Mouse (Mus musculus) lung, embryonic 14.5 days (tissue): ENCODE results near the gene Apbb1ip. TPM values are rescaled to one million over a fixed set of nuclear protein-coding genes. Genes with fewer than 3 reads are reported as not detected.

Experiments used
- ATAC-seq: fragments of 200-750 bp; cut with Nextera tagmentation; 2 replicates; pipeline ENCODE4 v1.8.0; 2017; ENCODE audit warnings: mild to moderate bottlenecking, moderate TSS enrichment, moderate library complexity; ENCODE audit not compliant: insufficient read depth
- DNase-seq: peaks from one replicate; pipeline ENCODE4 v3.0.0-alpha.2; 2015
- H3K27ac ChIP-seq: fragments of 300-500 bp; sonication (generic); 2 replicates; pipeline ENCODE4 v1.5.1; 2014; ENCODE audit warnings: low read depth, mild to moderate bottlenecking, moderate library complexity
- H3K27me3 ChIP-seq: fragments of 300-500 bp; sonication (generic); 2 replicates; pipeline ENCODE4 v1.6.1; 2014; ENCODE audit warnings: low read length, control low read depth; ENCODE audit not compliant: insufficient read depth
- H3K36me3 ChIP-seq: fragments of 300-500 bp; sonication (generic); 2 replicates; pipeline ENCODE4 v1.6.1; 2014; ENCODE audit warnings: control low read depth; ENCODE audit not compliant: insufficient read depth
- H3K4me1 ChIP-seq: fragments of 300-500 bp; sonication (generic); 2 replicates; pipeline ENCODE4 v1.6.1; 2014; ENCODE audit warnings: antibody characterized with exemption, control low read depth; ENCODE audit not compliant: insufficient read depth
- H3K4me2 ChIP-seq: fragments of 300-500 bp; sonication (generic); 2 replicates; pipeline ENCODE4 v1.6.1; 2014; ENCODE audit warnings: mild to moderate bottlenecking
- H3K4me3 ChIP-seq: fragments of 300-500 bp; sonication (generic); 2 replicates; pipeline ENCODE4 v1.5.1; 2014; ENCODE audit warnings: low read depth, low read length
- H3K9ac ChIP-seq: fragments of 300-500 bp; sonication (generic); 2 replicates; pipeline ENCODE4 v1.6.1; 2014
- H3K9me3 ChIP-seq: fragments of 300-500 bp; sonication (generic); 2 replicates; pipeline ENCODE4 v1.6.1; 2016; ENCODE audit warnings: low read depth, low read length, control low read depth
- CTCF ChIP-seq: IDR thresholded peaks from 2 replicates; pipeline ENCODE4 v1.5.1; 2016; ENCODE audit warnings: antibody characterized with exemption, low read depth
- WGBS: fragments of 180-500 bp; shearing (Covaris S2); extraction: QIAGEN DNeasy Blood & Tissue Kit; methylation state at CpG from one replicate; pipeline ENCODE4 v1.1.7; 2014; 5-methylcytosine and 5-hydroxymethylcytosine counted together
- polyA plus RNA-seq: library from polyadenylated mRNA; unstranded; fragments of >200 nt; fragmentation: Nextera tagmentation; extraction: Ambion mirVana; gene quantifications from 2 replicates; pipeline ENCODE4 v1.2.1, GENCODE M21; 2014

The Apbb1ip gene
- polyA plus RNA-seq, 1 experiment from 2014 or later: 1.0 TPM

DNA sequence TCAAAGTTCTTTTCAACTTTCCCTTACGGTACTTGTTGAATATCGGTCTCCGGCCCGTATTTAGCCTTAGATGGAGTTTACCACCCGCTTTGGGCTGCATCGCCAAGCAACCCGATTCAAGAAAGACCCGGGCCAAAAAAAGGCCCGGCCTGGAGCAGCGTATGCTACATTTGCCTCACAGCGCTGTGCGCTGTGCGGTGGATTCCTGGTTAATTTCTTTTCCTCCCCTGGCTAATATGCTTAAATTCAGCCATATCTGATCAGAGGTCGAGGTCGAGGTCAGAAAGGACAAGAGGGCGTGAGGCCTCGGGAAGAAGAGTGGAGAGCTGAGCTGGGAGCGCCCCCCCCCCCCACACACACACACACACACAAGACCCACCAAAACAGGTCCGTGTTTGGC is 29.0 kb upstream of the Apbb1ip start:
- no peak for TF ChIP-seq CTCF
- no peak overlapping the region for H3K4me3 ChIP-seq
- ATAC-seq (no peak), DNase-seq (peak; percentile 60)
- no peaks in the 10 kb centered on the region for H3K4me1 ChIP-seq
- H3K4me2 ChIP-seq: no peak overlapping the region
- no peak overlapping the region for H3K9ac ChIP-seq
- H3K27ac ChIP-seq: no peak overlapping the region
- no peaks in the 10 kb centered on the region for H3K36me3 ChIP-seq
- 2% methylated on average over 19 of the region's 19 CpGs for WGBS
- H3K27me3 ChIP-seq: no peaks in the 10 kb centered on the region; the same call in 1 of the 2 replicates
- no peaks in the 10 kb centered on the region for H3K9me3 ChIP-seq

DNA sequence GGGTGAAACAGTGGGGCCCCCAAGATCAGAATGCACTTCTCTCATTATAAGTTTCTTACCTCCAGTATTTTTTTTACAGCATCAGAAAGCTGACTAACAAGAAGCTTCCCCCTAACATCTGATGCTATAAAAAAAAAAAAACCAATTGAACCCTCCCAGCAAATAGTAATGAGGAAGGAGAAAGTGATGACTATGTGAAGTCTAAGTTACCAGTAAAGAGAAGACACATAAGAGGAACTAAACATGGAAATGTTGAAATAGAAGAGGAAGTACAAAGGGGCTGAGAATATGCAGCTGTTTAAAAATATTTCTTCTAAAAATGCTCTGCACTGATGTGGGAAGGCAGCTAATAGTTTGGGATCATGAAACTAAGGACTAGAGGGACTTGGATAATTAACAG is 27.1 kb upstream of the Apbb1ip start:
- H3K4me3 ChIP-seq: no peak overlapping the region
- no peaks in the 10 kb centered on the region; the same call in 1 of the 2 replicates for H3K27me3 ChIP-seq
- DNase-seq: no peak
- no peaks in the 10 kb centered on the region for H3K9me3 ChIP-seq
- no peaks in the 10 kb centered on the region for H3K36me3 ChIP-seq
- H3K27ac ChIP-seq: no peak overlapping the region
- no peak for ATAC-seq
- H3K4me2 ChIP-seq: no peak overlapping the region
- no peak overlapping the region for H3K9ac ChIP-seq
- no peaks in the 10 kb centered on the region for H3K4me1 ChIP-seq
- TF ChIP-seq CTCF: no peak

DNA sequence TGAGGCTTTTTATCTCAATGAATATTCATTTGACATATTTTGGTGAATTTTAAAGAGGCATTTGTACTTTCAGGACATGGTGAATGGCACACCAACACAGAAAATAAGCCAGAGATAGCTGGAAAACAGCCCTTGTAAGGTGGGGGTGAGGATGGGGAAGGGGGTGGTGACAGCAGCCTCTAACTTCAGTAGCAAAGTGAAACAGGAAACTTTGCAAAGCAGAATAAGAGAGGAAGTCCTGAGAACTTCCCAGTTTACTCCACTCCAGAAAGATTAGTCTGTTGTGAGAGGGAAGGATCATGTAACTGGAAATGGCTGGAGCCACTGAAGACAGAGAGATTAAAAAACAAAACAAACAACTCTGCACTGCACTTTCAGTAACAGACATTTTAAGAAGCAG is 26.0 kb upstream of the Apbb1ip start:
- Histone ChIP-seq H3K4me2 (no peak overlapping the region), H3K36me3 (no peaks in the 10 kb centered on the region), H3K4me1 (no peaks in the 10 kb centered on the region), H3K4me3 (no peak overlapping the region), H3K27ac (no peak overlapping the region), H3K27me3 (no peaks in the 10 kb centered on the region; the same call in 1 of the 2 replicates), H3K9ac (no peak overlapping the region), H3K9me3 (no peaks in the 10 kb centered on the region)
- no peak for TF ChIP-seq CTCF
- DNase-seq: no peak
- ATAC-seq: no peak

DNA sequence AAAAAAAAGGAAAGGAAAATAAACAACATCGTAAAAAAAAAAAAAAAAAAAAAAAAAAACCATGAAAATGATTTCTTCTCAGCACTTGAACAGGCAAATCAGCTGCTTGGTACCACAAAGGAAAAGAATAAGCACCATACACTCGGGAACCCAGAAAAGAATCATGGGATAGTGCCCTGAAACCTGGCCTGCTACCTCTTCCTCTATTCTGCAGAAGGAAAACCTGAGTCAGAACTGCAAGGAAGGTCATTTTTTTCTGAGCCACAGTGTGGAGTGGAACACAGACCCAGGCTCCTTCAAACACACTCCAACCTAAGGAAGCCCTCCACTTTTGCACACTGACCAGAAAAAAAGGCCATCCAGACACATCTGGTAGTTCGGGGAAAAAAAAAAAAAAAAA is 24.1 kb upstream of the Apbb1ip start:
- TF ChIP-seq CTCF: no peak
- Histone ChIP-seq H3K4me3 (no peak overlapping the region), H3K27me3 (no peaks in the 10 kb centered on the region; the same call in 1 of the 2 replicates), H3K9me3 (no peaks in the 10 kb centered on the region), H3K36me3 (no peaks in the 10 kb centered on the region), H3K4me1 (no peaks in the 10 kb centered on the region), H3K27ac (no peak overlapping the region), H3K4me2 (no peak overlapping the region), H3K9ac (no peak overlapping the region)
- ATAC-seq (no peak), DNase-seq (no peak)
- WGBS: 81% methylated on average over 3 of the region's 3 CpGs

DNA sequence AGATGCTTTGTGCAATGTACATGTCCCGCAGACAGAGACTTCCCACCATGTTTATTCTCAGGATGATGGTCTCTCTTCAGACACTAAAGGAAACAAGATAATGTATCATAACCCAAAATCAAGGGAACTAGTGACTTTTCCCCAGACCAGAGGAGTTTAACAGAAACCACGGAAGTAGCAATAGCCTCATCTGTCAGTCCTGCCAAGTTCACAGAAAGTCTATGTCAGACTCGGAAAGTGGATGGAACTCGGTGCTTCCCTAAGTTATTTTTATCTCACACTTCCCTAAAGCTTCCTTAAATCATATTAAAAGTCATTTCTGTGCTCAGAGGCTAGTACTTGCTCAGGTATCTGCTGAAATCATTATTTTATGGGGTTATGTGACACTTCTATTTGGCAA is 21.4 kb upstream of the Apbb1ip start:
- Histone ChIP-seq H3K27ac (no peak overlapping the region), H3K9ac (no peak overlapping the region), H3K4me2 (no peak overlapping the region), H3K36me3 (no peaks in the 10 kb centered on the region), H3K27me3 (no peaks in the 10 kb centered on the region), H3K4me1 (no peaks in the 10 kb centered on the region), H3K9me3 (no peaks in the 10 kb centered on the region), H3K4me3 (no peak overlapping the region)
- ATAC-seq: no peak
- no peak for DNase-seq
- TF ChIP-seq CTCF: no peak
- 50% methylated on average over 4 of the region's 4 CpGs for WGBS

DNA sequence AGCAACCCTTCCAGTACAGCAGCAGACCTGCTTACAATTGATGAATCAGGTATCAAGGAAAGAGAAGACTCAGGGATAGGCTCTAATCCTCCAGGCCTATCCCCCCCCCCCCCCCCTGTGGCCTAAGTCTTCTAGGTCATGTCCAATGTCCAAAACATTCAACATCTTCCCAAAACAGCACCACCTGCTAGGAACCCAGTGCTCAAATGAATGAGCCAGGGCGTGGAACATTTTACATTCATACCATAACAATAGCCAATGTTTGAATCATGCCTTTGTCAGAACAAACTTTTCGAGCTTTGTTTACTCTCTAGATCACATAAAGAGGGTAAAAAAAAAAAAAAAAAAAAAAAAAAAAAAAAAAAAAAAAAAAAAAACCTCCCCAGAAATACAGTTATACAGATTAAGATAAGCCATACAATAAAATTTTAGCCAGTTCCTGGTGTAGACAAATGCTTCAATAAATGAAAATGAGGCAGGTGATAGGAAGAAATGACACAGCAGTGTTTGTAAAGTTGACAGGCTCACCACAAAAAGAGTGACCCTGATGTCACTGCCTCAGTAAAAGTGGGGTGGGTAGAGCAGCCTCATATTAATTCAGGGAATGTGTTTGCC is 20.3 kb upstream of the Apbb1ip start:
- no peak overlapping the region for H3K4me3 ChIP-seq
- H3K9ac ChIP-seq: no peak overlapping the region
- WGBS: 49% methylated on average over 2 of the region's 2 CpGs
- DNase-seq: no peak
- H3K4me1 ChIP-seq: no peaks in the 10 kb centered on the region
- TF ChIP-seq CTCF: no peak
- H3K36me3 ChIP-seq: no peaks in the 10 kb centered on the region
- H3K27me3 ChIP-seq: no peaks in the 10 kb centered on the region
- no peak overlapping the region for H3K27ac ChIP-seq
- no peak overlapping the region for H3K4me2 ChIP-seq
- H3K9me3 ChIP-seq: no peaks in the 10 kb centered on the region
- no peak for ATAC-seq

DNA sequence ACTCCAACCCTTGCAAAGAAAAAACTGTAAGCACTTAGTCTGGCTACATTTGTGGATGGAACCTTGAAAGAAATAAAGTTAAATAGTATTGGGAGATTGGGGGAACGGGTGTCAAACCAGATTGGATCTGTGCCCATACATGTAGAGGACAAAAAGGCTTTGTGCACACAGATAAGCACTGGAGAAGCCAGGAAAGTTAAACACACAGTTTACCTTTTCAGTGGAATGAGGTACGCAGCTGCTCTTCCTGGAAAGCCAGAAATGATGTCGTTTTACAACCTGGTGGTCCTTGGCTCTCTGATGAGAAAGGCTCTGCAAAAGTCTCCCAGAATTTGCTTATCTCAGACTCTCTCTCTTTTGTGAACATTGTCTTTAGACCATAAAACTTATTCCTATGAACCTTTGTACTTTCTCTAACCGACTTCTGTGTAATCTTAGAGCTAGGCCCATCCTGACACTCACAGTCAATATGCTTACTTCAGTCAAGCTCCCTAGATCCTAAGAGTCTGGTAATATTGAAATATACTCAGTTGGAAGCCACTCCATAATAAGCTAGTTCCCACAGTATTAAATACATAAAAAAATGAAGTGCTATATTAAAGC is 19.6 kb upstream of the Apbb1ip start:
- no peak for DNase-seq
- H3K9ac ChIP-seq: no peak overlapping the region
- no peak for ATAC-seq
- no peak overlapping the region for H3K27ac ChIP-seq
- H3K4me2 ChIP-seq: no peak overlapping the region
- H3K4me1 ChIP-seq: no peaks in the 10 kb centered on the region
- WGBS: 55% methylated on average over 4 of the region's 4 CpGs
- H3K9me3 ChIP-seq: no peaks in the 10 kb centered on the region
- no peaks in the 10 kb centered on the region for H3K27me3 ChIP-seq
- no peak overlapping the region for H3K4me3 ChIP-seq
- no peak for TF ChIP-seq CTCF
- H3K36me3 ChIP-seq: no peaks in the 10 kb centered on the region

DNA sequence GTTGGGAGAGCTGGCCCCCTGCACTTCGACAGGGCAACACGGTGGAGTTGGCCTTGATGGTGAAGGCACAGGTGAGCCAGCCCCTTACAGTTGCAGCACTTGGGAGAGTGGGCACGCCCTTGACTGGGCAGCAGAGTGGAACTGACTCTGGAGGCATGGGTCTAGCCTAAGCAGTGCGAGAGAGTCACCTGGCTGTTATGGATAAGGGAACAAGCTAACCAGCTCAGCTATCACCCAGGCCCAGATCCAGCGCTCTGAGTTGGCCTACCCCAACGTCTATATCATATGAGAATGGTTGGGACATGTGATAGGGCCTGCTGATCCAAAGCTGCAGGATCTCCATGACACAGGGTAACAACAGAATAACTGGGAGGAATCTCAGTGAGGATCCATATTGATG is 18.3 kb upstream of the Apbb1ip start:
- no peaks in the 10 kb centered on the region for H3K4me1 ChIP-seq
- H3K9ac ChIP-seq: no peak overlapping the region
- 78% methylated on average over 6 of the region's 6 CpGs for WGBS
- DNase-seq (no peak), ATAC-seq (no peak)
- TF ChIP-seq CTCF: no peak
- no peaks in the 10 kb centered on the region for H3K27me3 ChIP-seq
- no peak overlapping the region for H3K4me3 ChIP-seq
- no peaks in the 10 kb centered on the region for H3K36me3 ChIP-seq
- H3K4me2 ChIP-seq: no peak overlapping the region
- no peaks in the 10 kb centered on the region for H3K9me3 ChIP-seq
- H3K27ac ChIP-seq: no peak overlapping the region
